Mouse (Mus musculus): Measurements from ENCODE around the gene Gast.

The Gast gene

GRCm38 (mm10) chr11:100362209-100362978, 28.2 kb downstream of the Gast start:
- DNase-seq, result peak; percentile 88

- peak; percentile 85 for DNase-seq
Measured at GRCm38 (mm10) chr11:100362979-100363562, 28.9 kb downstream of the Gast start.

GRCm38 (mm10) chr11:100369145-100369544, 34.9 kb downstream of the Gast start:
- no peak for DNase-seq

- DNase-seq, result no peak
Measured at GRCm38 (mm10) chr11:100369822-100370221, 35.6 kb downstream of the Gast start.

GRCm38 (mm10) chr11:100371981-100372558, 37.9 kb downstream of the Gast start:
- DNase-seq, result no peak

- DNase-seq, result no peak
Measured at GRCm38 (mm10) chr11:100375127-100375526, 40.9 kb downstream of the Gast start.

GRCm38 (mm10) chr11:100376005-100376404, 41.8 kb downstream of the Gast start:
- DNase-seq, result no peak

GRCm38 (mm10) chr11:100376746-100377389, 42.7 kb downstream of the Gast start:
- DNase-seq, result peak; percentile 56

- DNase-seq, result no peak
Measured at GRCm38 (mm10) chr11:100377989-100378388, 43.8 kb downstream of the Gast start.

GRCm38 (mm10) chr11:100378446-100378845, 44.2 kb downstream of the Gast start:
- no peak for DNase-seq

- no peak for DNase-seq
Measured at GRCm38 (mm10) chr11:100379311-100379710, 45.1 kb downstream of the Gast start.

GRCm38 (mm10) chr11:100382682-100383081, 48.5 kb downstream of the Gast start:
- DNase-seq, result no peak

- no peak for DNase-seq
Measured at GRCm38 (mm10) chr11:100385016-100385415, 50.8 kb downstream of the Gast start.

GRCm38 (mm10) chr11:100386586-100386985, 52.4 kb downstream of the Gast start:
- DNase-seq, result peak; percentile 73
